Mouse (Mus musculus) liver, postnatal 0 days (tissue): Measurements from ENCODE around the gene Rasal1.

Experiments used
- CTCF ChIP-seq: sonication (generic); IDR thresholded peaks from 2 replicates; pipeline ENCODE4 v1.5.1; 2016; ENCODE audit warnings: antibody characterized with exemption, low read depth
- EP300 ChIP-seq: IDR thresholded peaks from 2 replicates; pipeline ENCODE4 v1.6.1; 2016; ENCODE audit warnings: antibody characterized with exemption, low read depth, mild to moderate bottlenecking

- TF ChIP-seq EP300 (no peak), CTCF (no peak)
Observed at GRCm38 (mm10) chr5:120700996-120701790, 52.6 kb downstream of the Rasal1 start.
